Mouse (Mus musculus): ENCODE measurements at regions not wholly inside any gene's neighbourhood (a gene's known extent, or its start where the extent isn't known, plus 50 kb on each side); places are given as distances from the start of the nearest gene placed in this dataset.

- no peak overlapping the region for H3K27ac ChIP-seq
- no peak overlapping the region for H3K4me2 ChIP-seq (replicated peaks)
- H3K4me1 ChIP-seq (replicated peaks), result no peaks in the 10 kb centered on the region
- no peak overlapping the region for H3K9ac ChIP-seq
- H3K36me3 ChIP-seq, result no peaks in the 10 kb centered on the region
- no peaks in the 10 kb centered on the region for H3K27me3 ChIP-seq (replicated peaks)
- ATAC-seq, result no peak
- no peak overlapping the region for H3K4me3 ChIP-seq (replicated peaks)
- H3K9me3 ChIP-seq, result no peaks in the 10 kb centered on the region
- 38% methylated on average over 3 of the region's 3 CpGs for WGBS
Measured at GRCm38 (mm10) chr8:89541231-89541630, 497.3 kb upstream of the Sall1 start.

GRCm38 (mm10) chr8:89534605-89535004 is 490.6 kb upstream of the Sall1 start:
- Histone ChIP-seq H3K27me3 (replicated peaks) (no peaks in the 10 kb centered on the region), H3K9ac (no peak overlapping the region), H3K27ac (no peak overlapping the region), H3K36me3 (no peaks in the 10 kb centered on the region), H3K4me1 (replicated peaks) (no peaks in the 10 kb centered on the region), H3K4me2 (replicated peaks) (no peak overlapping the region), H3K4me3 (replicated peaks) (no peak overlapping the region), H3K9me3 (no peaks in the 10 kb centered on the region)
- no peak for ATAC-seq
- 25% methylated on average over 10 of the region's 10 CpGs for WGBS

DNA sequence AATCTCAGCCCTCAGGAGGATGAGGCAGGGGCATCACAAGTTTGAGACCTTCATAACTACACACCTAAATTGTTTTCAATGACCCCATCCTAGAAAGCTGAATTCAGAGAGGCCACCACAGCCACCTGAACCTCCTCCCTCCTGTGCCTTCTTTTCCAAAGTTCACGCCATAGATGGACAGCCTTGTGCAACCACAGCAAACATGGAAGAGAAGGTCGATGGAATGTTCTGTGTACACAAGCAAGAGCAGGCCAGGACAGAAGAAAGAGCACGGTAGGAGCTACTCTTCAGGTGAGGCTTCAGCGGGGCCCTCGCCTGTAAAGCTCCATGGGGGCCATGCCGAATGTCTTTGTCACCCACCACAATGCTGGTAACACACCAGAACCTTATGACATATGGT is 481.1 kb upstream of the Sall1 start:
- ATAC-seq, result no peak
- no peak overlapping the region for H3K4me3 ChIP-seq (replicated peaks)
- H3K4me2 ChIP-seq (replicated peaks), result no peak overlapping the region
- H3K36me3 ChIP-seq, result no peaks in the 10 kb centered on the region
- H3K4me1 ChIP-seq (replicated peaks), result no peaks in the 10 kb centered on the region
- 82% methylated on average over 6 of the region's 6 CpGs for WGBS
- H3K9ac ChIP-seq, result no peak overlapping the region
- H3K9me3 ChIP-seq, result no peaks in the 10 kb centered on the region
- no peak overlapping the region for H3K27ac ChIP-seq
- no peaks in the 10 kb centered on the region for H3K27me3 ChIP-seq (replicated peaks)

DNA sequence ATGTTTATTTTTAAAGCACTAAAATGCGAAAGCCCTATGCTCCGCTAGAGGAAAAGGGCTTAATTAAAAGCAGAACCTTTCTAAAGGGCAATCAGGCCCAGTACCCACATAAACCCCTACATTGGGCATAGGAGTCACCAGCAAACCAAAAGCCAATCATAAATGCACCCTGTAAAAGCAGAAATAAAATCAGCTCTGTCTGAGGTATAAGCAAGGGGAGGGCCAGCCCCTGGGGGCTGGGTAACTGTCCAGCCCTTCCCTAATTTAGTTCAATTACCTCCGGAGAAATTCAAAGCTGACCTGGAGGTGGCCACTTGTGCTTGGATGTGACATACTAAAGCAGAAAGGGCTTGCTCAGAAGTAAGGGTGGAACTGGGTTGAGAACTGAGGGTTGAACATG is 479.4 kb upstream of the Sall1 start:
- Histone ChIP-seq H3K36me3 (no peaks in the 10 kb centered on the region), H3K4me1 (replicated peaks) (no peaks in the 10 kb centered on the region), H3K9ac (no peak overlapping the region), H3K9me3 (no peaks in the 10 kb centered on the region), H3K27me3 (replicated peaks) (no peaks in the 10 kb centered on the region), H3K4me2 (replicated peaks) (no peak overlapping the region), H3K27ac (no peak overlapping the region), H3K4me3 (replicated peaks) (no peak overlapping the region)
- WGBS, result 89% methylated on average over 3 of the region's 3 CpGs
- no peak for ATAC-seq

- H3K4me3 ChIP-seq (replicated peaks), result no peak overlapping the region
- H3K4me2 ChIP-seq (replicated peaks), result no peak overlapping the region
- H3K9ac ChIP-seq, result no peak overlapping the region
- H3K9me3 ChIP-seq, result no peaks in the 10 kb centered on the region
- no peaks in the 10 kb centered on the region for H3K36me3 ChIP-seq
- H3K4me1 ChIP-seq (replicated peaks), result no peaks in the 10 kb centered on the region
- H3K27me3 ChIP-seq (replicated peaks), result no peaks in the 10 kb centered on the region
- 51% methylated on average over 2 of the region's 2 CpGs for WGBS
- H3K27ac ChIP-seq, result no peak overlapping the region
- ATAC-seq, result no peak
Measured at GRCm38 (mm10) chr8:89516602-89517001, 472.6 kb upstream of the Sall1 start.

- Histone ChIP-seq H3K36me3 (no peaks in the 10 kb centered on the region), H3K27ac (no peak overlapping the region), H3K4me3 (replicated peaks) (no peak overlapping the region), H3K4me2 (replicated peaks) (no peak overlapping the region), H3K9me3 (no peaks in the 10 kb centered on the region), H3K4me1 (replicated peaks) (no peaks in the 10 kb centered on the region), H3K27me3 (replicated peaks) (no peaks in the 10 kb centered on the region), H3K9ac (no peak overlapping the region)
- ATAC-seq, result no peak
- 53% methylated on average over 3 of the region's 3 CpGs for WGBS
Measured at GRCm38 (mm10) chr8:89514270-89514669, 470.3 kb upstream of the Sall1 start.

- WGBS, result 37% methylated on average over 6 of the region's 6 CpGs
- no peak for ATAC-seq
- H3K9ac ChIP-seq, result no peak overlapping the region
- H3K4me1 ChIP-seq (replicated peaks), result no peaks in the 10 kb centered on the region
- no peak overlapping the region for H3K27ac ChIP-seq
- no peaks in the 10 kb centered on the region for H3K27me3 ChIP-seq (replicated peaks)
- no peak overlapping the region for H3K4me2 ChIP-seq (replicated peaks)
- H3K36me3 ChIP-seq, result no peaks in the 10 kb centered on the region
- H3K4me3 ChIP-seq (replicated peaks), result no peak overlapping the region
- H3K9me3 ChIP-seq, result no peaks in the 10 kb centered on the region
Measured at GRCm38 (mm10) chr8:89507639-89508038, 463.7 kb upstream of the Sall1 start.

GRCm38 (mm10) chr8:89503545-89504234 is 459.7 kb upstream of the Sall1 start:
- H3K4me3 ChIP-seq (replicated peaks), result no peak overlapping the region
- H3K4me1 ChIP-seq (replicated peaks), result no peaks in the 10 kb centered on the region
- no peak overlapping the region for H3K27ac ChIP-seq
- no peak overlapping the region for H3K4me2 ChIP-seq (replicated peaks)
- no peak overlapping the region for H3K9ac ChIP-seq
- WGBS, result 58% methylated on average over 4 of the region's 4 CpGs
- no peaks in the 10 kb centered on the region for H3K9me3 ChIP-seq
- H3K36me3 ChIP-seq, result no peaks in the 10 kb centered on the region
- no peaks in the 10 kb centered on the region for H3K27me3 ChIP-seq (replicated peaks)
- ATAC-seq, result no peak

DNA sequence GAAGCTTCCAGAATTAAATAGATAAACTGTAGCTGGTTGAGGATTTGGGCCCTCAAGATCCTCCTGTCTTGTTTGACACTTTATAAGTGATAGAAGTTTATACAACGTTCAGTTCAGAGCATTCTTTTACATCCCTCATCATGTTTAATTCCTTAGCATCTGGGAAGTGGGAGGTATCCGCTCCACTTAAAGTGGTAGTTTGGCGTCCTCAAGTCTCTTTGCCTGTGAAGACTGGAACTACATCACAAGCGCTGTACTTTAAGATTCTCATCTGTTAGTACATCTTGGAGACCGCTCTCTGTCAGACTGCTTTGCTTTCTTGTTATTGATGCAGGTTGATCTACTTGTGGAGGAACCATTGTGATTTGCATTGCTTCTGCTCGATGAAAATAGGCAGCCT is 459.1 kb upstream of the Sall1 start:
- no peaks in the 10 kb centered on the region for H3K4me1 ChIP-seq (replicated peaks)
- no peaks in the 10 kb centered on the region for H3K27me3 ChIP-seq (replicated peaks)
- no peaks in the 10 kb centered on the region for H3K9me3 ChIP-seq
- no peak overlapping the region for H3K27ac ChIP-seq
- H3K36me3 ChIP-seq, result no peaks in the 10 kb centered on the region
- 65% methylated on average over 6 of the region's 6 CpGs for WGBS
- H3K9ac ChIP-seq, result no peak overlapping the region
- no peak for ATAC-seq
- H3K4me3 ChIP-seq (replicated peaks), result no peak overlapping the region
- H3K4me2 ChIP-seq (replicated peaks), result no peak overlapping the region

DNA sequence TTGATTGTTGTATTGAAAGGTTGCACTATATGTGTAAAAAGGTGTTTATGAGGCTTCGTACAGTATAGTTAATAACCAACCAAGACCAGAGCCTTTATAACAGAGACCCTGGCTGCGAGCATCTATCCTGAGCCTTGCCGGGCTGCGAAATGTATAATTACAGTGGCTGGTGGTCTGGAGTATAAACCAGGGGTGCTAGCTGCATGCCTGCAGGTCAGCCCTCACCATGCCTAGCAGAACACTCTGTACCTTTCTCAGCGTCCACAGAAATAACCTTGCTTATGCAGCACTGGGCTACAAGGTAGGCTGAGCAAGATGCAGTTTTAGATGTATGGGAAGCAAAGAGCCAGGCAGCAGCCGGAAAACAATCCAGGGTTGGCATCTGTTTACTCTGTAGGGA is 457.8 kb upstream of the Sall1 start:
- Histone ChIP-seq H3K27me3 (replicated peaks) (no peaks in the 10 kb centered on the region), H3K4me1 (replicated peaks) (no peaks in the 10 kb centered on the region), H3K4me2 (replicated peaks) (no peak overlapping the region), H3K9me3 (no peaks in the 10 kb centered on the region), H3K36me3 (no peaks in the 10 kb centered on the region), H3K9ac (no peak overlapping the region), H3K4me3 (replicated peaks) (no peak overlapping the region), H3K27ac (no peak overlapping the region)
- WGBS, result 87% methylated on average over 6 of the region's 6 CpGs
- no peak for ATAC-seq

- H3K4me1 ChIP-seq (replicated peaks), result no peaks in the 10 kb centered on the region
- WGBS, result 85% methylated on average over 6 of the region's 6 CpGs
- no peak overlapping the region for H3K27ac ChIP-seq
- no peaks in the 10 kb centered on the region for H3K36me3 ChIP-seq
- no peaks in the 10 kb centered on the region for H3K9me3 ChIP-seq
- no peak overlapping the region for H3K4me2 ChIP-seq (replicated peaks)
- no peaks in the 10 kb centered on the region for H3K27me3 ChIP-seq (replicated peaks)
- H3K4me3 ChIP-seq (replicated peaks), result no peak overlapping the region
- H3K9ac ChIP-seq, result no peak overlapping the region
- no peak for ATAC-seq
Measured at GRCm38 (mm10) chr8:89499831-89500230, 455.9 kb upstream of the Sall1 start.

DNA sequence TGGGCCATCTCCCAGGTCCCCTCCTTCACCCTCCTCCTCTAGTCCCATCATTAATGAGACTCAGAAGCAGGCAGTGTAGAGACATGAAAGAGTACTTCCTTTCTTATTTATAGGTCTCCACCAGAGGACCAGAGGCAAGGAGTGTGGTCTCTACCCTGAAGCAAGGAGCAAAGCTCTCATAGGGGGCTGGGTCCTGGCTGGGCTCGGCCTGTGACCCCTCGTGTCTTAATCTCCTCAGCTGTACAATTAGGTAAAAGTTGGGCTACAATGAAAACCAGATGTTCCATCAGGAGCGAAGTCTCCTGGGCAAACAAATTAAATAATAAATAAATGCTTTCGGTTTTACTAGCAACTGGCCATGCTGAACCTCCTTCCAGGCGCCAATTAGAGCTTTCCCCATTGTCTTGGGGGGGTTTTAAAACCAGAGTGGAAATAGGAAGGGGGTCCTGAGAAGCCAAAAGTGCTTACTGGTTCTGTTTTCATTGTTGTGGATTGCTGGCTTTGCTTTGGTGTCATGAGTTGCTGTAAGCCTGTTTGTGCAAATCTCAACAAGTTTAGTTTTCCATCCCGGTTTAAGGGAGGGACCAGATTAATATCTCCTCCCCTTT is 454.2 kb upstream of the Sall1 start:
- no peak overlapping the region for H3K27ac ChIP-seq
- no peaks in the 10 kb centered on the region for H3K36me3 ChIP-seq
- H3K27me3 ChIP-seq (replicated peaks), result no peaks in the 10 kb centered on the region
- H3K9ac ChIP-seq, result no peak overlapping the region
- no peak for ATAC-seq
- WGBS, result 62% methylated on average over 6 of the region's 6 CpGs
- no peaks in the 10 kb centered on the region for H3K4me1 ChIP-seq (replicated peaks)
- H3K4me3 ChIP-seq (replicated peaks), result no peak overlapping the region
- H3K4me2 ChIP-seq (replicated peaks), result no peak overlapping the region
- no peaks in the 10 kb centered on the region for H3K9me3 ChIP-seq

GRCm38 (mm10) chr8:89492336-89492735 is 448.4 kb upstream of the Sall1 start:
- Histone ChIP-seq H3K27ac (no peak overlapping the region), H3K4me2 (replicated peaks) (no peak overlapping the region), H3K4me1 (replicated peaks) (no peaks in the 10 kb centered on the region), H3K9me3 (no peaks in the 10 kb centered on the region), H3K36me3 (no peaks in the 10 kb centered on the region), H3K27me3 (replicated peaks) (no peaks in the 10 kb centered on the region), H3K4me3 (replicated peaks) (no peak overlapping the region), H3K9ac (no peak overlapping the region)
- ATAC-seq, result no peak

Data from intestine, embryonic 15.5 days (tissue).